Mouse (Mus musculus) bone marrow, adult 2 months (tissue): ENCODE data around the gene Dock1. TPM values are rescaled to one million over a fixed set of nuclear protein-coding genes. Genes with fewer than 3 reads are reported as not detected.

Source experiments
- H3K27ac ChIP-seq: fragments of 200-500 bp; 2 replicates; pipeline ENCODE4 v1.5.1; 2012; ENCODE audit warnings: low read depth, mild to moderate bottlenecking, control low read depth, inconsistent platforms, low read length; ENCODE audit not compliant: control insufficient read depth, poor library complexity, insufficient read depth
- H3K4me1 ChIP-seq: fragments of 200-500 bp; 2 replicates; pipeline ENCODE4 v1.6.1; 2011; ENCODE audit warnings: low read length; ENCODE audit not compliant: control insufficient read depth, insufficient read depth
- H3K4me3 ChIP-seq: fragments of 200-500 bp; replicated peaks from 2 replicates; pipeline ENCODE3; 2011; ENCODE audit warnings: mild to moderate bottlenecking, low read depth, low read length, control low read depth; ENCODE audit not compliant: control insufficient read depth
- CTCF ChIP-seq: fragments of 200-500 bp; IDR thresholded peaks from 2 replicates; pipeline ENCODE4 v1.5.1; 2011; ENCODE audit warnings: low read length, control low read depth; ENCODE audit not compliant: control insufficient read depth, insufficient read depth
- POLR2A ChIP-seq: fragments of 200-500 bp; IDR thresholded peaks from 2 replicates; pipeline ENCODE4 v1.6.1; 2011; ENCODE audit warnings: low read depth, mild to moderate bottlenecking, control low read depth, low read length, borderline replicate concordance; ENCODE audit not compliant: control insufficient read depth
- WGBS: fragments of 180-500 bp; shearing (Covaris S2); methylation state at CpG from one replicate; pipeline ENCODE4 v1.1.7; 2018; 5-methylcytosine and 5-hydroxymethylcytosine counted together
- polyA plus RNA-seq: library from polyadenylated mRNA; stranded (reverse); fragments of >200 nt; gene quantifications from 2 replicates; pipeline ENCODE4 v1.2.4, GENCODE M21; 2011; ENCODE audit warnings: low replicate concordance; ENCODE audit not compliant: missing spikeins, insufficient read depth, insufficient read length

The Dock1 gene
- polyA plus RNA-seq, 1 experiment: 9.2 TPM

GRCm38 (mm10) chr7:134690118-134690517 is 19.7 kb downstream of the Dock1 start:
- WGBS: 48% methylated on average over 5 of the region's 5 CpGs
- Histone ChIP-seq H3K4me1 (no peaks in the 10 kb centered on the region; the same call in 1 of the 2 replicates), H3K4me3 (no peak overlapping the region), H3K27ac (no peak overlapping the region)
- TF ChIP-seq CTCF (no peak), POLR2A (no peak)

GRCm38 (mm10) chr7:134690806-134691205 is 20.4 kb downstream of the Dock1 start:
- no peak overlapping the region for H3K27ac ChIP-seq
- WGBS: 78% methylated on average over 3 of the region's 3 CpGs

GRCm38 (mm10) chr7:134693325-134693724 is 22.9 kb downstream of the Dock1 start:
- no peak overlapping the region for H3K4me3 ChIP-seq
- TF ChIP-seq CTCF (no peak), POLR2A (no peak)
- 86% methylated on average over 1 of the region's 1 CpGs for WGBS
- H3K27ac ChIP-seq: no peak overlapping the region
- peaks cover 6% of the 10 kb centered on the region for H3K4me1 ChIP-seq

More at GRCm38 (mm10) chr7:134690806-134691205, 20.4 kb downstream of the Dock1 start:
- TF ChIP-seq POLR2A: no peak
- no peak for TF ChIP-seq CTCF
- H3K4me1 ChIP-seq: no peaks in the 10 kb centered on the region; the same call in 1 of the 2 replicates
- no peak overlapping the region for H3K4me3 ChIP-seq

GRCm38 (mm10) chr7:134695431-134695830 is 25.0 kb downstream of the Dock1 start:
- H3K27ac ChIP-seq: no peak overlapping the region
- 49% methylated on average over 4 of the region's 4 CpGs for WGBS
- peaks cover 6% of the 10 kb centered on the region for H3K4me1 ChIP-seq
- TF ChIP-seq CTCF: no peak
- no peak for TF ChIP-seq POLR2A
- H3K4me3 ChIP-seq: no peak overlapping the region

GRCm38 (mm10) chr7:134696126-134696979 is 25.9 kb downstream of the Dock1 start:
- TF ChIP-seq CTCF (no peak), POLR2A (no peak)
- Histone ChIP-seq H3K4me1 (peaks cover 6% of the 10 kb centered on the region), H3K27ac (no peak overlapping the region), H3K4me3 (no peak overlapping the region)
- 58% methylated on average over 10 of the region's 10 CpGs for WGBS

- Histone ChIP-seq H3K27ac (peak overlapping the region; percentile 21), H3K4me3 (no peak overlapping the region), H3K4me1 (peaks cover 6% of the 10 kb centered on the region)
- no peak for TF ChIP-seq POLR2A
- no peak for TF ChIP-seq CTCF
- 9% methylated on average over 4 of the region's 4 CpGs for WGBS
Measured at GRCm38 (mm10) chr7:134697479-134697878, 27.0 kb downstream of the Dock1 start.

- H3K27ac ChIP-seq: no peak overlapping the region
- TF ChIP-seq POLR2A: no peak
- no peak for TF ChIP-seq CTCF
- no peak overlapping the region for H3K4me3 ChIP-seq
- 47% methylated on average over 5 of the region's 5 CpGs for WGBS
- H3K4me1 ChIP-seq: peaks cover 6% of the 10 kb centered on the region
Measured at GRCm38 (mm10) chr7:134698246-134698645, 27.8 kb downstream of the Dock1 start.

GRCm38 (mm10) chr7:134700001-134700400 is 29.5 kb downstream of the Dock1 start:
- H3K27ac ChIP-seq: no peak overlapping the region
- H3K4me1 ChIP-seq: peaks cover 6% of the 10 kb centered on the region
- WGBS: 91% methylated on average over 5 of the region's 5 CpGs
- TF ChIP-seq CTCF (no peak), POLR2A (no peak)
- no peak overlapping the region for H3K4me3 ChIP-seq
